Mouse (Mus musculus): ENCODE data around the gene Oxa1l.

GRCm38 (mm10) chr14:54311763-54312162 is 48.9 kb upstream of the Oxa1l start:
- no peak for TF ChIP-seq CTCF (IDR thresholded peaks at IDR 0.05 in 2 of 3, conservative IDR thresholded peaks at IDR 0.05 in 1 of 3; ENCODE audit: control insufficient read depth in 1 of 3, insufficient read depth in 1 of 3, low read depth in 2 of 3, low read length in 3 of 3, poor library complexity in 1 of 3, severe bottlenecking in 1 of 3)
- TF ChIP-seq MAFK (IDR thresholded peaks at IDR 0.05; ENCODE audit: borderline replicate concordance, low read depth, low read length): no peak
- no peak for TF ChIP-seq ZC3H11A (IDR thresholded peaks at IDR 0.05; ENCODE audit: low read depth, low read length)
- no peak for TF ChIP-seq MXI1 (IDR thresholded peaks at IDR 0.05; ENCODE audit: low read depth, low read length)
- no peak for TF ChIP-seq USF2 (IDR thresholded peaks at IDR 0.05; ENCODE audit: borderline replicate concordance in 1 of 2, insufficient read depth in 1 of 2, low read depth in 1 of 2, low read length in 2 of 2)
